1 mouse cellular context compared by ENCODE assay signal in genomic region chr17:35047688-35048087, GRCm38 (mm10).
TF ChIP-seq lines count a peak whose summit lies in the region.

No protein-coding gene starts in this region.

TF ChIP-seq in MEL, 35 proteins besides CTCF, POLR2A, EP300 and RAD21:
- peak; percentile 69 for TF ChIP-seq RCOR1 (IDR thresholded peaks at IDR 0.05; ENCODE audit: low read depth, low read length)
- peak; percentile 20; the same call in 1 of the 2 replicates for TF ChIP-seq SIN3A (IDR thresholded peaks at IDR 0.05; ENCODE audit: low read length)
- peak; percentile 85 for TF ChIP-seq TBP (IDR thresholded peaks at IDR 0.05; ENCODE audit: low read depth, low read length)
- no peak for TF ChIP-seq TCF12 (IDR thresholded peaks at IDR 0.05; ENCODE audit: low read depth, low read length)
- no peak for TF ChIP-seq ZC3H11A (IDR thresholded peaks at IDR 0.05; ENCODE audit: low read depth, low read length)
- peak; percentile 98 for TF ChIP-seq ZNF384 (IDR thresholded peaks at IDR 0.05; ENCODE audit: low read depth, low read length)
- no peak for TF ChIP-seq USF2 (IDR thresholded peaks at IDR 0.05; ENCODE audit: borderline replicate concordance in 1 of 2, insufficient read depth in 1 of 2, low read depth in 1 of 2, low read length in 2 of 2)
- TF ChIP-seq HCFC1 (IDR thresholded peaks at IDR 0.05; ENCODE audit: low read depth, low read length) = 0 out of 2 replicates have a peak, but pooled peaks have one; percentile 14
- TF ChIP-seq MAX (IDR thresholded peaks at IDR 0.05; ENCODE audit: low read length) = no peak
- no peak for TF ChIP-seq POLR2AphosphoS2 (IDR thresholded peaks at IDR 0.05; ENCODE audit: low read length)
- peak; percentile 13; the same call in 1 of the 2 replicates for TF ChIP-seq BHLHE40 (IDR thresholded peaks at IDR 0.05; ENCODE audit: borderline replicate concordance, low read depth, low read length)
- TF ChIP-seq NRF1 (IDR thresholded peaks at IDR 0.05; ENCODE audit: insufficient read depth, low read depth, low read length, poor library complexity, severe bottlenecking) = no peak
- TF ChIP-seq MXI1 (IDR thresholded peaks at IDR 0.05; ENCODE audit: low read depth, low read length) = no peak; the same call in 1 of the 2 replicates
- TF ChIP-seq ELF1 (IDR thresholded peaks at IDR 0.05; ENCODE audit: low read depth, low read length) = peak; percentile 50; the same call in 1 of the 2 replicates
- peak; percentile 83 for TF ChIP-seq ETS1 (IDR thresholded peaks at IDR 0.05; ENCODE audit: low read depth, low read length)
- TF ChIP-seq MYC (IDR thresholded peaks at IDR 0.05; ENCODE audit: low read depth, low read length) = peak; percentile 15; the same call in 1 of the 2 replicates
- TF ChIP-seq MYB (IDR thresholded peaks at IDR 0.05; ENCODE audit: low read depth, low read length) = no peak
- TF ChIP-seq GATA1 (IDR thresholded peaks at IDR 0.05; ENCODE audit: low read depth, low read length) = peak; percentile 89
